Mouse (Mus musculus): ENCODE data around the gene Hnrnpf.
"Not testable (repeated sequence)": the region's sequence is repeated elsewhere in the genome, so short reads cannot be mapped to it uniquely, and the experiment has no call there.

- not testable (repeated sequence) for TF ChIP-seq GATA1 (IDR thresholded peaks at IDR 0.05; ENCODE audit: borderline replicate concordance, low read length); FLI1 (IDR thresholded peaks at IDR 0.05; ENCODE audit: low read length)
These were observed 26.7 kb upstream of the Hnrnpf start for GRCm38 (mm10) chr6:117873450-117873849.
